Mouse (Mus musculus): ENCODE measurements around the gene Nrg4. TPM values are rescaled to one million over a fixed set of nuclear protein-coding genes. Genes with fewer than 3 reads are reported as not detected.
"Not testable (repeated sequence)": the region's sequence is repeated elsewhere in the genome, so short reads cannot be mapped to it uniquely, and the experiment has no call there.

The Nrg4 gene
- polyA plus RNA-seq, 1 experiment from 2014 or later = 1.3 TPM

DNA sequence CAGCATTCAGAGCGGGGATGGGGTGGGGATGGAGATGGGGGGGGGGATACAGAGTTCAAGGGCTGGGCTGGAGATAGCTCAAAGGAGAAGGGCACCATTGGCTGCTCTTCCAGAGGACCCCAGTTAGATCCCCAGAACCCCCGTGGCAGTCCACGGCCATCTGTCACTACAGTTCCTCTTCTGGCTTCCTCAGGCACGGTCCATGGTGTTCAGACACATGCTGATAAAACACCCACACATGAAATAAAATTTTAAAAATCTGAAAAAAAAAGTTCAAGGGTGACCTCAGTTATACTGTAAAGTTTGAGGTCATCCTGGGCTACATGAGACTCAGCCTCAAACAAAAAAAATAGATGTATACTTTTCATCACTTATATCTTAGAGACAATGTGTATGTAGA, 78.2 kb downstream of the Nrg4 start:
- ATAC-seq = no peak
- no peak overlapping the region for H3K9ac ChIP-seq (ENCODE audit: low read depth, low read length)
- no peaks in the 10 kb centered on the region for H3K36me3 ChIP-seq (ENCODE audit: control insufficient read depth, insufficient read depth, low read length)
- H3K4me1 ChIP-seq (ENCODE audit: control insufficient read depth, insufficient read depth, low read length) = no peaks in the 10 kb centered on the region
- no peak overlapping the region for H3K4me3 ChIP-seq (ENCODE audit: low read depth, low read length)
- H3K4me2 ChIP-seq (ENCODE audit: low read length) = no peak overlapping the region
- H3K27me3 ChIP-seq (ENCODE audit: control insufficient read depth, insufficient read depth, low read depth, low read length) = no peaks in the 10 kb centered on the region
- H3K9me3 ChIP-seq (replicated peaks; ENCODE audit: control insufficient read depth, low read length, poor library complexity, severe bottlenecking) = no peaks in the 10 kb centered on the region
- WGBS = 81% methylated on average over 4 of the region's 4 CpGs
- H3K27ac ChIP-seq (ENCODE audit: low read length) = no peak overlapping the region

DNA sequence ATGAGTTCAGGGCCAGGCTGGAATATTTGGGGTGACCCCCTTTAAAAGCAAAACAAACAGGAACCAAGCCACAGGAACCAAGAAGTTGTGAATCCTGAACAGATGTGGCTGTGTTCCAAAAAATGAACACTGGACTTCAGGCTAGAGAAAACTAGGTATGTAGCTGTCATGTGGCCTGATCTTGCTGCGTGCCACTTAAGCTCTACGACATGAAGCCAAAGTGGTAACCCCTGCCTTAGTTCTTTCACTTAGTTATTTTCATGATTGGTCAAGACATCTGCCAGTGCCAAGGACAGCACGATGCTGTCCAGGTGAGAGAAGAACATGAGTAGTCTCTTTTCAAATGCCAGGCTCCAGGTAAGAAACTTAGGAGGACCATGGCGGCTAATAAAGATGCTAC, 79.7 kb downstream of the Nrg4 start:
- Histone ChIP-seq H3K9ac (ENCODE audit: low read depth, low read length) (no peak overlapping the region), H3K36me3 (ENCODE audit: control insufficient read depth, insufficient read depth, low read length) (no peaks in the 10 kb centered on the region), H3K4me3 (ENCODE audit: low read depth, low read length) (no peak overlapping the region), H3K27me3 (ENCODE audit: control insufficient read depth, insufficient read depth, low read depth, low read length) (no peaks in the 10 kb centered on the region), H3K27ac (ENCODE audit: low read length) (no peak overlapping the region), H3K9me3 (replicated peaks; ENCODE audit: control insufficient read depth, low read length, poor library complexity, severe bottlenecking) (no peaks in the 10 kb centered on the region), H3K4me1 (ENCODE audit: control insufficient read depth, insufficient read depth, low read length) (no peaks in the 10 kb centered on the region), H3K4me2 (ENCODE audit: low read length) (no peak overlapping the region)
- ATAC-seq = no peak
- WGBS = 94% methylated on average over 4 of the region's 4 CpGs

DNA sequence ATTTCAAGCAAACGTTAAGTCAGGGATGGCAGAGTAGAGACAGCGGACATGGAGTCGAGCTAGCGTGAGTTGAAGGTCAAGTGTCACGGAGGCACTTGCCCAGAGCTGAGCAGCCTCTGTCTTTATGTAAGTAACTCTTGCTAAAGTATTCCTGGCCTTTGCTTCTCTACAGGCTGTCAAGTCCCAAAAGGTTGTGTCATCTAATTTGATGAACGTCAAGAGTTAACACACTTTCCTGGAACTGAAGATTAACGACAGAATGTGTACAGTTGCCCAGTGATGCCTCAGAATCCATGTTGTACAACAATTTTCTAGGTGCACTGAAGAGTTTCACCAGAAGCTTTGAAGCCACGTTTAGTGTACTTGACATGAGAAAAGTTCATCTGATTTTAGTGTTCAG, 80.2 kb downstream of the Nrg4 start:
- no peaks in the 10 kb centered on the region for H3K36me3 ChIP-seq (ENCODE audit: control insufficient read depth, insufficient read depth, low read length)
- ATAC-seq = no peak
- H3K27me3 ChIP-seq (ENCODE audit: control insufficient read depth, insufficient read depth, low read depth, low read length) = no peaks in the 10 kb centered on the region
- no peaks in the 10 kb centered on the region for H3K4me1 ChIP-seq (ENCODE audit: control insufficient read depth, insufficient read depth, low read length)
- H3K9me3 ChIP-seq (replicated peaks; ENCODE audit: control insufficient read depth, low read length, poor library complexity, severe bottlenecking) = no peaks in the 10 kb centered on the region
- no peak overlapping the region for H3K4me3 ChIP-seq (ENCODE audit: low read depth, low read length)
- no peak overlapping the region for H3K4me2 ChIP-seq (ENCODE audit: low read length)
- H3K9ac ChIP-seq (ENCODE audit: low read depth, low read length) = no peak overlapping the region
- WGBS = 85% methylated on average over 8 of the region's 8 CpGs
- no peak overlapping the region for H3K27ac ChIP-seq (ENCODE audit: low read length)

DNA sequence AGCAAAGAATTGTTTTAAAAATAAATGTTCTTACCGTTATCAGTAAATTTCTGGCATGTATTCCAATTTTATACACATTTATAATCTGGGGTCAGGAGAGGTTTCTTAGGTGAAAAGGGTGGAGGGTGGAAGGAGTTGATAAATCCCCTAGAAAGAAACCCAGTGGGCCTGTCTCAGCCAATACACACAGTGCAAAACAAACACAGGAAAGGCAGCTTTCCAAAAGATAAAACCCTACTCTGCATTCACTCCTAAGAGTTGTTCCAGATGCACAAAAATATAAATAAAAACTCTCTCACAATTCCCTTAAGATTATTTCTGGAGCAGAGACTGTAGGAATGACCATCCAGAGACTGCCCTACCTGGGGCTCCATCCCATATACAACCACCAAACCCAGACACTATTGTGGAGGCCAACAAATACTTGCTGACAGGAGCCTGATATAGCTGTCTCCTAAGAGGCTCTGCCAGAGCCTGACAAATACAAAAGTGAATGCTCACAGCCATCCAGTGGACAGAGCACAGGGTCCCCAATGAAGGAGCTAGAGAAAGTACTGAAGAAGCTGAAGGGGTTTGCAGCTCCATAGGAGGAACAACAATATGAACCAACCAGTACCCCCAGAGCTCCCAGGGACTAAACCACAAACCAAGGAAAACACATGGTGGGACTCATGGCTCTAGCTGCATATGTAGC, 81.4 kb downstream of the Nrg4 start:
- H3K9ac ChIP-seq (ENCODE audit: low read depth, low read length); H3K4me2 ChIP-seq (ENCODE audit: low read length); H3K4me3 ChIP-seq (ENCODE audit: low read depth, low read length); H3K27me3 ChIP-seq (ENCODE audit: control insufficient read depth, insufficient read depth, low read depth, low read length); H3K27ac ChIP-seq (ENCODE audit: low read length); ATAC-seq; H3K9me3 ChIP-seq (replicated peaks; ENCODE audit: control insufficient read depth, low read length, poor library complexity, severe bottlenecking); H3K4me1 ChIP-seq (ENCODE audit: control insufficient read depth, insufficient read depth, low read length); H3K36me3 ChIP-seq (ENCODE audit: control insufficient read depth, insufficient read depth, low read length): not testable (repeated sequence)
- WGBS = 93% methylated on average over 1 of the region's 1 CpGs

DNA sequence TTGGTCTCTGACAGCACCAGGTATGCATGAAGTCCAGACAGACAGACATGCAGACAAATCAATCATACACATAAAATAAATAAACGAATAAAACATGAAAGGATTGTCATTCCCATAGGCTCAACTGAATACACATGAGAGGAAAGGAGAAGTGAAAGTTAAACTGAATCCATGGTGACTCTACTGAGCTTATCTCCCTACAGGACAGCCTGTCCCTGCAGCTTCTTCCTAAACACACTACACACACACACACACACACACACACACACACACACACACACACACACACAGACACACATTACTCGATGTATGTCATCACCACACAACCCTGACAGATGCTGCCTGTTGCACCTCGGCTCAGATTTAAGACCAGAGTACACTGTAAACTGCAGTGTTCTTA, 82.6 kb downstream of the Nrg4 start:
- Histone ChIP-seq H3K9ac (ENCODE audit: low read depth, low read length) (no peak overlapping the region), H3K36me3 (ENCODE audit: control insufficient read depth, insufficient read depth, low read length) (no peaks in the 10 kb centered on the region), H3K27me3 (ENCODE audit: control insufficient read depth, insufficient read depth, low read depth, low read length) (no peaks in the 10 kb centered on the region), H3K4me2 (ENCODE audit: low read length) (no peak overlapping the region), H3K9me3 (replicated peaks; ENCODE audit: control insufficient read depth, low read length, poor library complexity, severe bottlenecking) (no peaks in the 10 kb centered on the region), H3K27ac (ENCODE audit: low read length) (no peak overlapping the region), H3K4me1 (ENCODE audit: control insufficient read depth, insufficient read depth, low read length) (no peaks in the 10 kb centered on the region), H3K4me3 (ENCODE audit: low read depth, low read length) (no peak overlapping the region)
- 84% methylated on average over 3 of the region's 3 CpGs for WGBS
- ATAC-seq = no peak

DNA sequence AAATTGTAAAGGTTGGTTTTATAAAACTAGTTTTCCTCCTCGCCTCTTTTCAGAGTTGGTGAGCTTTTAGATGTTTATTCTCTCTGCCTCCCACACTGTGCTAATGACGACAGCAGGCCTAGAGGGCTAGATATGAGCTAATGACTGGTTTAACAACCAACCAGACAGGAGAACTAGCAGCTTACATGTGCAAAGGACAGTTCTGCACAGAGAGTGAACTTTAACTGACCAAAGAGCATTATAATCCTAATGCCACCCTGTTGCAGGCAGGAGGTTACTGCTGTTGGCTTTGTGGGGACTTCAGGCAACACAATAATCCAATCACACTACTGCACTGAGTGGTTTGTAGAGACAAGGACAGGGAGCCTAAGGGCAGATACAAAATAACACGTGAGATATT, 83.4 kb downstream of the Nrg4 start:
- no peak for ATAC-seq
- H3K9ac ChIP-seq (ENCODE audit: low read depth, low read length) = no peak overlapping the region
- no peaks in the 10 kb centered on the region for H3K9me3 ChIP-seq (replicated peaks; ENCODE audit: control insufficient read depth, low read length, poor library complexity, severe bottlenecking)
- no peaks in the 10 kb centered on the region for H3K27me3 ChIP-seq (ENCODE audit: control insufficient read depth, insufficient read depth, low read depth, low read length)
- 82% methylated on average over 3 of the region's 3 CpGs for WGBS
- no peak overlapping the region for H3K4me3 ChIP-seq (ENCODE audit: low read depth, low read length)
- no peak overlapping the region for H3K4me2 ChIP-seq (ENCODE audit: low read length)
- H3K27ac ChIP-seq (ENCODE audit: low read length) = no peak overlapping the region
- no peaks in the 10 kb centered on the region for H3K36me3 ChIP-seq (ENCODE audit: control insufficient read depth, insufficient read depth, low read length)
- no peaks in the 10 kb centered on the region for H3K4me1 ChIP-seq (ENCODE audit: control insufficient read depth, insufficient read depth, low read length)

DNA sequence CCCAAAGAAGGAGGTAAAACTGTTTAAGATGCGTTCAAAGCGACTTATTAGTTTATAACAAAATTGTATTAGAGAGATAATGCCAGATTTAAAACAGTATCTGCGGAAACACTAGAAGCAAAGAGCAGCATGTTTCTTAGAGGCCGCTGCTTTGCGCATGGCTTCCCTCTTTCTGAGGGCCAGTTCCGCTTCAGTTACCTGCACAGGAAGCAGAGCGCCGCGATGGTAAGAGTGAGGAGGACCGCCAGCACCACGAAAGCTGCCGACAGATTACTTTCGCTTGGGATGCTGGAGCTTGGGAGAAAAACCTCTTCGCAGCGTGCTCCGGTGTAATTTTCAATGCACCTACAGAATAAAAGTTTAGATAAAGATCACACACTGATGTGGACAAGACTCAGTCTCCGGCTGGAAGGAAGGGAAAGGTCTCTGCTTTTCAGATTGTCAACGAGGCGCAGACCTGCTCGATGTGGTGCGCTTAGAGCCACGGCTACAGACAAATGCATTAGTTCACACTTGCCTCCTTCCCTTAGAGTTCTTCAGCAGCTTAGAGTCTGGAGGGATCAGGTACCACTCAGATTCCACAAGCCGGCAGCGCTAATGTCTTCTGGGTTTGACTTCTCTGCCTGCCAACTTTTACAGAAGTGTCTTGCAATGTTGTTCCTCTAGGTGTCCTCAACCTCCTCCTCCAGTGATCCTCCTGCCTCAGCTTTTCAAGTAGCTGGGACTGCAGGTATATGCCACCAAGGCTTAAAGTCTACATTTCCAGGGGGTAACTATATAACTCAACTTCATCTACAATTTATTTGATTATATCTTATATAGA, 84.6 kb downstream of the Nrg4 start:
- Histone ChIP-seq H3K4me1 (ENCODE audit: control insufficient read depth, insufficient read depth, low read length) (no peaks in the 10 kb centered on the region), H3K27me3 (ENCODE audit: control insufficient read depth, insufficient read depth, low read depth, low read length) (no peaks in the 10 kb centered on the region), H3K9ac (ENCODE audit: low read depth, low read length) (no peak overlapping the region), H3K27ac (ENCODE audit: low read length) (no peak overlapping the region), H3K9me3 (replicated peaks; ENCODE audit: control insufficient read depth, low read length, poor library complexity, severe bottlenecking) (no peaks in the 10 kb centered on the region), H3K4me2 (ENCODE audit: low read length) (peak overlapping the region; percentile 50), H3K4me3 (ENCODE audit: low read depth, low read length) (peak overlapping the region; percentile 24), H3K36me3 (ENCODE audit: control insufficient read depth, insufficient read depth, low read length) (no peaks in the 10 kb centered on the region)
- ATAC-seq = no peak
- 36% methylated on average over 24 of the region's 24 CpGs for WGBS

DNA sequence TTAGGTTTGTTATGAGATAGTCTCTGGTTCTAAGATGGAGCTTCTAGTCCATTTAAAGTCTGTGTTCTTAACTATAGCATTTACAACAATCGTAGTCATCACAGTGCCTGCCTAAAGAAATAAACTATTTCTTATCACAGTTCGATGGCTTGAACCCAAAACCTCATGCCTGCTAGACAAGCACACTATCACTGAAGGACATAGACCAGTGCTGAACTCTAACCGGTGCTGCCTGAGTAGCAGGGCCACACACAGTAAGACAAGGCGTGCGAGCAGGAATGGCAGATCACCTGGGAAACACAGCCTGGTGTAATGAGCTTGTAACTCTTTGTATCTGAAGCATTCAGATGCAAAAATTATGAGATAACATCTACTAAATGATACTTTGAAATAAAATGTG, 85.8 kb downstream of the Nrg4 start:
- H3K36me3 ChIP-seq (ENCODE audit: control insufficient read depth, insufficient read depth, low read length) = no peaks in the 10 kb centered on the region
- H3K27me3 ChIP-seq (ENCODE audit: control insufficient read depth, insufficient read depth, low read depth, low read length) = no peaks in the 10 kb centered on the region
- ATAC-seq = no peak
- H3K4me3 ChIP-seq (ENCODE audit: low read depth, low read length) = no peak overlapping the region
- no peaks in the 10 kb centered on the region for H3K9me3 ChIP-seq (replicated peaks; ENCODE audit: control insufficient read depth, low read length, poor library complexity, severe bottlenecking)
- H3K4me1 ChIP-seq (ENCODE audit: control insufficient read depth, insufficient read depth, low read length) = no peaks in the 10 kb centered on the region
- 86% methylated on average over 5 of the region's 5 CpGs for WGBS
- no peak overlapping the region for H3K4me2 ChIP-seq (ENCODE audit: low read length)
- no peak overlapping the region for H3K9ac ChIP-seq (ENCODE audit: low read depth, low read length)
- no peak overlapping the region for H3K27ac ChIP-seq (ENCODE audit: low read length)

Measured in midbrain, embryonic 16.5 days (tissue).